Mouse (Mus musculus) hindbrain, postnatal 0 days (tissue): Measurements from ENCODE around the gene Pms2. TPM values are rescaled to one million over a fixed set of nuclear protein-coding genes. Genes with fewer than 3 reads are reported as not detected.
A peak's percentile ranks its signal among the peaks of the same experiment; 100 is the strongest.

Experiments used
- ATAC-seq: fragments of 200-750 bp; cut with Nextera tagmentation; 2 replicates; pipeline ENCODE4 v1.8.0; 2017; ENCODE audit warnings: mild to moderate bottlenecking, moderate TSS enrichment, moderate library complexity
- DNase-seq: peaks from one replicate; pipeline ENCODE4 v3.0.0-alpha.2; 2015; ENCODE audit warnings: low spot score
- H3K27ac ChIP-seq: fragments of 300-500 bp; sonication (generic); 2 replicates; pipeline ENCODE4 v1.5.1; 2014; ENCODE audit warnings: mild to moderate bottlenecking
- H3K27me3 ChIP-seq: fragments of 300-500 bp; sonication (generic); 2 replicates; pipeline ENCODE4 v1.6.1; 2014; ENCODE audit warnings: low read length, mixed read lengths; ENCODE audit not compliant: insufficient read depth
- H3K36me3 ChIP-seq: fragments of 300-500 bp; sonication (generic); 2 replicates; pipeline ENCODE4 v1.6.1; 2014; ENCODE audit warnings: low read length, mixed read lengths; ENCODE audit not compliant: insufficient read depth
- H3K4me1 ChIP-seq: fragments of 300-500 bp; sonication (generic); 2 replicates; pipeline ENCODE4 v1.6.1; 2014; ENCODE audit warnings: antibody characterized with exemption, low read length, mixed read lengths; ENCODE audit not compliant: insufficient read depth
- H3K4me2 ChIP-seq: fragments of 300-500 bp; sonication (generic); 2 replicates; pipeline ENCODE4 v1.6.1; 2014; ENCODE audit warnings: low read depth, mild to moderate bottlenecking, low read length, moderate library complexity, mixed read lengths
- H3K4me3 ChIP-seq: fragments of 300-500 bp; sonication (generic); 2 replicates; pipeline ENCODE4 v1.5.1; 2014; ENCODE audit warnings: low read length
- H3K9ac ChIP-seq: fragments of 300-500 bp; sonication (generic); replicated peaks from 2 replicates; pipeline ENCODE4 v1.6.1; 2014; ENCODE audit warnings: mild to moderate bottlenecking, low read length, moderate library complexity, mixed read lengths
- H3K9me3 ChIP-seq: fragments of 300-500 bp; sonication (generic); 2 replicates; pipeline ENCODE4 v1.6.1; 2016; ENCODE audit warnings: low read length, mixed read lengths
- CTCF ChIP-seq: IDR thresholded peaks from 2 replicates; pipeline ENCODE4 v1.5.1; 2016; ENCODE audit warnings: antibody characterized with exemption, control low read depth, low read depth
- WGBS: fragments of 180-500 bp; shearing (Covaris S2); extraction: QIAGEN DNeasy Blood & Tissue Kit; methylation state at CpG from one replicate; pipeline ENCODE4 v1.1.7; 2014; 5-methylcytosine and 5-hydroxymethylcytosine counted together
- polyA plus RNA-seq: library from polyadenylated mRNA; unstranded; fragments of >200 nt; fragmentation: Nextera tagmentation; extraction: Ambion mirVana; gene quantifications from 2 replicates; pipeline ENCODE4 v1.2.1, GENCODE M21; 2015
- total RNA-seq: library from RNA; depleted of rRNA; stranded (reverse); fragments of >200 nt; gene quantifications from 2 replicates; pipeline ENCODE4 v1.2.3, GENCODE M21; 2014; rRNA removed

The Pms2 gene
- 16.2 and 22.8 TPM in 2 replicates for total RNA-seq
- 23.2 and 23.7 TPM in 2 replicates for polyA plus RNA-seq

- under 1% methylated on average over 70 of the region's 70 CpGs for WGBS
- Histone ChIP-seq H3K9ac (peak within 1 kb of the TSS; percentile 55), H3K27ac (peak within 1 kb of the TSS; percentile 85), H3K4me1 (peaks cover 7% of the 10 kb centered on the region; the same call in 1 of the 2 replicates), H3K4me3 (peak within 1 kb of the TSS; percentile 58), H3K36me3 (peaks cover 9% of the 10 kb centered on the region; the same call in 1 of the 2 replicates), H3K27me3 (no peaks in the 10 kb centered on the region), H3K9me3 (no peaks in the 10 kb centered on the region), H3K4me2 (peak within 1 kb of the TSS; percentile 68)
- no peak for TF ChIP-seq CTCF
- DNase-seq, result peak; percentile 99
- ATAC-seq, result peak; percentile 100
Observed at GRCm38 (mm10) chr5:143909417-143910400, at the start of gene Pms2, which contains the start of gene Aimp2. Gene Pms2, plus strand, starts transcription at chr5:143909964. Gene Aimp2, minus strand, starts transcription at chr5:143909847.

DNA sequence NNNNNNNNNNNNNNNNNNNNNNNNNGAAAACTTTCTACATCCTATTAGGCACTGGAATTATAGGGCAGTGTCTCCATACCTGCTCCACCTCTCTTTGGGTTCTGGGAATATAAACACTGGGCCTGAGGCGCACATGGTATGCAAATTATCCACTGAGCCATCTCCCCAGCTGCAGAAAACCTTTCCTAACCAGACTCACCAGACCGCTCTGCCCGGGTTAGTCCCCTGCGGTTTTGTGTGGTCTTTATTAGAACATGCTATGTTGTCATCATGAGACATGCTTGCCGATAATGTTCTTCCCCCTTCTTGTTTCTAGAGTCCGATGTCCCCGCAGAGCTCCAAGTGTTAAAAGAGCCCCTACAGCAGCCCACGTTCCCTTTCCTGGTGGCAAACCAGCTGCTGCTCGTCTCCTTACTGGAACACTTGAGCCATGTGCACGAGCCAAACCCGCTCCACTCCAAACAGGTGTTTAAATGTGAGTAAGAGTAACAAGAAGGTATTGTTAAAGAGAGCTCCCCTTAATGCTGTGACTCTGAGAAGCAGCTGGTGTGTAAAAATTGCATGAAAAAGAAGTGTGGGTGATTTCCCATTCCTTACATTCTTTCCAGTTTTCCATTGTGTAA, 38.1 kb upstream of the Pms2 start:
- no peak overlapping the region for H3K27ac ChIP-seq
- 86% methylated on average over 11 of the region's 11 CpGs for WGBS
- TF ChIP-seq CTCF, result no peak
- no peak for DNase-seq
- H3K4me3 ChIP-seq, result no peak overlapping the region
- H3K4me1 ChIP-seq, result no peaks in the 10 kb centered on the region
- H3K9ac ChIP-seq, result no peak overlapping the region
- no peaks in the 10 kb centered on the region for H3K9me3 ChIP-seq
- H3K4me2 ChIP-seq, result no peak overlapping the region
- H3K36me3 ChIP-seq, result peaks cover 32% of the 10 kb centered on the region; the same call in 1 of the 2 replicates
- no peak for ATAC-seq
- H3K27me3 ChIP-seq, result no peaks in the 10 kb centered on the region

GRCm38 (mm10) chr5:143874571-143874970, 35.2 kb upstream of the Pms2 start:
- DNase-seq (no peak), ATAC-seq (no peak)
- Histone ChIP-seq H3K27me3 (no peaks in the 10 kb centered on the region), H3K9me3 (no peaks in the 10 kb centered on the region), H3K4me1 (no peaks in the 10 kb centered on the region), H3K9ac (no peak overlapping the region), H3K4me3 (no peak overlapping the region), H3K36me3 (peaks cover 53% of the 10 kb centered on the region), H3K4me2 (no peak overlapping the region), H3K27ac (no peak overlapping the region)
- TF ChIP-seq CTCF, result no peak
- WGBS, result 58% methylated on average over 4 of the region's 4 CpGs

DNA sequence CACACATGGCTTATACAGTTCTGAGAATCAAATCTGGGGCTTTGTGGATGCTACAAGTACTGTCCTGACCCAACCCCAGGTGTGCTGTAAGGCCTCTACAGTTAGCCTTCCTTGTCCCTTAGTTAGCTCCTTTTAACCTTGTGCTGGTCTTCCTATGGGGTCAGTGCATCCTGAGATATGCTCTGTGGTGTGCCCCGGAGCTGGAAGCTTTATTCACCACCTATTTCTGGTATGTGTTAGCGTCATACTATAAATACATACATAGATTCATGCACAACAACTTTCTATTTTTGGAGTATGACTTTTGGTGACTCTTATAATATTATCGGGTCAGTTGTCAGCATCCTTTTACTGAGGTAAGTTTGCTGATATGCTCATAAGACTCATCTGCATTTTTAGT, 24.5 kb upstream of the Pms2 start:
- Histone ChIP-seq H3K9ac (no peak overlapping the region), H3K9me3 (no peaks in the 10 kb centered on the region), H3K4me3 (no peak overlapping the region), H3K36me3 (peaks cover 89% of the 10 kb centered on the region), H3K27me3 (no peaks in the 10 kb centered on the region), H3K4me2 (no peak overlapping the region), H3K4me1 (no peaks in the 10 kb centered on the region), H3K27ac (no peak overlapping the region)
- 98% methylated on average over 3 of the region's 3 CpGs for WGBS
- no peak for DNase-seq
- ATAC-seq, result no peak
- no peak for TF ChIP-seq CTCF

DNA sequence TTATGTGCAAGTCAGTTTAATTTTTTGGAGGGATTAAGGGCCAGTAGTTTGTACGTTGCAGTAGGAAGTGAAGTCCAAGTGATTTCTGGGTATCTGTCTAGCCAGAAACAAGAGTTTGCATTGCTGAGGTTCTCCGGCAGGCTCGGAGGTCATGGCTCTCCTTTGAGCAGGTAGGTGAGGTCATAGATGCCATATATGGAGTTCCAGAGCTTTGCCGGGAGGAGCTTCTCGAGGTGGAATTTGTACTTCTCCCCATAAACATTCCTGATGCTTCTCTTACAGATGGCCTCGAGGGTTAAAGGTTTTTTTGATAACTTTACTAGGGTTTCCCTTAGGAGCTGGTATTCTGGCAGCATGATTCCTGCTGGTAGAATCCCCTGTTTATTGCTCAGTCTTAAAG, 19.0 kb upstream of the Pms2 start:
- peaks cover 52% of the 10 kb centered on the region for H3K36me3 ChIP-seq
- ATAC-seq (no peak), DNase-seq (no peak)
- no peaks in the 10 kb centered on the region for H3K27me3 ChIP-seq
- no peak overlapping the region for H3K4me3 ChIP-seq
- no peak overlapping the region for H3K27ac ChIP-seq
- no peaks in the 10 kb centered on the region for H3K4me1 ChIP-seq
- no peak overlapping the region for H3K9ac ChIP-seq
- WGBS, result 90% methylated on average over 6 of the region's 6 CpGs
- TF ChIP-seq CTCF, result no peak
- H3K4me2 ChIP-seq, result no peak overlapping the region
- no peaks in the 10 kb centered on the region for H3K9me3 ChIP-seq

DNA sequence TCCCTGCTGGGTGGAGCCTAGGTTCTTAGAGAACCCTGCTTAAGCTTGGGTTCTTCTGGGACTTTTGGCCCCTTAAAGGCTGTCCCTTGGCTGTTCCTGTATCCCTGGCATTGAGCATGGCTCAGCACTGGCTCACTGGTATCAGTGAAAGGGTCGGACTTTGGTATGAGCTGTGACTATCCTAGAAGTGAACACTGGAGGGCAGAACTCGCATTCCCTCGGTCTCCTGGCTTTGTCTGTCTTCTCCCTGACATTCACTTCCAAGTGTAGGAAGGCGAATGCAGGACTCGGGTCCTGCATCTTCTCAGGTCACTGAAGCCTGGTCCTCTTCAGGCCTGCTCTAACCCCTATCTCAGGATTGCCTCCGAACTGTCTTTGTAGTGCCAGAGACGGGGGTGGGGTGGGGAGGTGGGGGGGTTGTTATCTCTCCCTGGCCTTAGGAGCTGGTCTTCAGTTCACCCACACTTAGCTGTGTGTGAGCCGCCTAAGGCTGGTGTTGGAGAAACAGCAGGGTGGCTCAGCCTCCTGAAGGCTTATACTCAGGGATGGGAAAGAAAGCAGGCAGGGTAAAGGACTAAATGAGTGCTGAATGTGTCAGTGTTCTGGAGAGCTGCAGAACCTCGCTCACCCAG, 17.4 kb upstream of the Pms2 start:
- H3K27ac ChIP-seq, result no peak overlapping the region
- no peaks in the 10 kb centered on the region for H3K4me1 ChIP-seq
- no peak overlapping the region for H3K4me3 ChIP-seq
- DNase-seq (peak; percentile 14), ATAC-seq (no peak)
- WGBS, result 76% methylated on average over 9 of the region's 9 CpGs
- no peak overlapping the region for H3K4me2 ChIP-seq
- H3K36me3 ChIP-seq, result peaks cover 44% of the 10 kb centered on the region
- H3K9ac ChIP-seq, result no peak overlapping the region
- peak; percentile 34 for TF ChIP-seq CTCF
- no peaks in the 10 kb centered on the region for H3K27me3 ChIP-seq
- H3K9me3 ChIP-seq, result no peaks in the 10 kb centered on the region
